In genomic region chr9:64528061-64528460, GRCm38 (mm10) we compare ENCODE assay signal across 16 mouse cellular contexts.
DNase-seq lines count a peak whose midpoint lies in the region; ATAC-seq and TF ChIP-seq lines count a peak whose summit lies in the region.
"Had no signal": no experiment of that assay in that cellular context is flagged by ENCODE, and none has a peak within 500 bp of the region (broad histone marks: within the 10 kb centered on the region; RNA-seq: fewer than 3 reads in every experiment).

No protein-coding gene starts in this region.

- H3K27me3 ChIP-seq in Patski: no peaks in the 10 kb centered on the region
- H3K27me3 ChIP-seq: embryonic facial prominence, embryonic 12.5 days; intestine, embryonic 15.5 days; liver, embryonic 13.5 days had no signal

- POLR2A ChIA-PET in Patski (lab: Charles Lee): no interaction called here

- TF ChIP-seq CTCF in Patski (IDR thresholded peaks at IDR 0.05): no peak

- peak; percentile 32 for ATAC-seq in Patski
- ATAC-seq: CD4-positive, CD25-positive, alpha-beta regulatory T cell, adult 4 months; intestine, embryonic 15.5 days; lung, postnatal 0 days had no signal

- CTCF ChIA-PET in Patski (lab: Charles Lee): no interaction called here

- in situ Hi-C loops in Patski (cut with MboI; ENCODE audit: low pct_unique_long_range_greater_than_20kb): loop anchor here (5.0 to 10.0 kb wide), 2 partner anchors 87 to 104 kb away; no protein-coding TSS in a partner anchor

- peak; percentile 59 for DNase-seq in Patski (ENCODE audit: low read depth, low spot score)
- DNase-seq in frontal cortex, postnatal 10 days (ENCODE audit: low spot score in 2 of 2): peak; percentile 30 to 34
- peak; percentile 77 for DNase-seq in layer of hippocampus, adult 9-11 months
- peak; percentile 76 for DNase-seq in right cerebral cortex, adult 2 months (ENCODE audit: low spot score in 2 of 2)
- DNase-seq in embryo, embryonic 10.5 days (ENCODE audit: low spot score): no peak
- DNase-seq in neural tube, embryonic 10.5 days (ENCODE audit: extremely low spot score, low spot score): no peak
- no peak for DNase-seq in ovary, adult 18-20 months (ENCODE audit: low spot score)
- DNase-seq in spleen, postnatal 10 days (ENCODE audit: low spot score in 2 of 2): no peak
- DNase-seq: heart, adult 2 months; kidney, postnatal 10 days; liver, embryonic 13.5 days; thymus, postnatal 4 days had no signal

Comparison
In these comparisons a context has a peak if more than half of its experiments do, and no peak if none do; other contexts are left out.
1. DNase-seq: peak in Patski (single experiment), frontal cortex, postnatal 10 days (2 of 2), layer of hippocampus, adult 9-11 months (single experiment) and right cerebral cortex, adult 2 months (2 of 2); none in embryo, embryonic 10.5 days (single experiment), neural tube, embryonic 10.5 days (single experiment), ovary, adult 18-20 months (single experiment) and spleen, postnatal 10 days (0 of 2).